Mouse (Mus musculus) cortical plate, adult 2 months (tissue): ENCODE data around the gene Scarf2. TPM values are rescaled to one million over a fixed set of nuclear protein-coding genes. Genes with fewer than 3 reads are reported as not detected.

Source experiments
- H3K27ac ChIP-seq: fragments of 200-500 bp; 2 replicates; pipeline ENCODE4 v1.5.1; 2012; ENCODE audit warnings: low read length, control low read depth, inconsistent platforms; ENCODE audit not compliant: insufficient read depth
- H3K4me1 ChIP-seq: fragments of 200-500 bp; 2 replicates; pipeline ENCODE4 v1.6.1; 2011; ENCODE audit warnings: low read length; ENCODE audit not compliant: control insufficient read depth, insufficient read depth
- H3K4me3 ChIP-seq: fragments of 200-500 bp; 2 replicates; pipeline ENCODE4 v1.5.1; 2011; ENCODE audit warnings: mild to moderate bottlenecking, low read length, control low read depth; ENCODE audit not compliant: insufficient read depth
- CTCF ChIP-seq: fragments of 200-500 bp; IDR thresholded peaks from 2 replicates; pipeline ENCODE4 v1.5.1; 2011; ENCODE audit warnings: mild to moderate bottlenecking, control low read depth, low read length; ENCODE audit not compliant: insufficient read depth; ENCODE audit errors: extremely low read depth
- POLR2A ChIP-seq: fragments of 200-500 bp; IDR thresholded peaks from 2 replicates; pipeline ENCODE4 v1.6.1; 2011; ENCODE audit warnings: mild to moderate bottlenecking, low read length, control low read depth; ENCODE audit not compliant: insufficient read depth; ENCODE audit errors: extremely low read depth
- polyA plus RNA-seq: library from polyadenylated mRNA; depleted of rRNA; stranded (reverse); fragments of >200 nt; gene quantifications from 2 replicates; pipeline ENCODE4 v1.2.3, GENCODE M21; 2012

The Scarf2 gene
- polyA plus RNA-seq, 1 experiment, result 3.7 TPM

DNA sequence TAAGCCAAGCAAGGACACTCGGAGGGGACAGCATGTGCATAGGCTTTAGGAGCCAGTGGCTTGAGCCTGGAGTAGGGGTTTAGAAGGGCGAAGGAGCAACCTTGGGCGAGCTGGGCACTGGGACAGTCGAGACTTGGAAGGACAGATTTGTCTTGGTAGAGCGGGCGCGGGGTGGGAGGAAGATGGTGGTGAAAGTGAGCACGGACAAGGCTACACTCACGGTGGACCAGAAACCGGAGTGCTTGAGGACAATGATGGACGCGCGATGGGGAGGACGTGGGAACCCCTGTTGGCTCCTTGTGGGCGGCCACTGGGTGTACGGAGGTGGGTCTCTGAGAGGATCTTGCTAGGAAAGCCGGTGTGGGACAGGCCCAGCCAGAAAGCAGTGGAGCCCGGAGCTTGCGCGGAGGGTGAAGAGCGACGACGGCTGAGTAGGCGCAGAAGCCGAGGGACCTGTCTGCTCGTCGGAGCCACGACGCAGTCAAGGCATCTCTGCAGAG is 780 bp downstream of the Scarf2 start:
- Histone ChIP-seq H3K4me1 (0 out of 2 replicates have a peak, but pooled peaks cover 1% of the 10 kb centered on the region), H3K4me3 (no peak overlapping the region)
- no peak for TF ChIP-seq CTCF

GRCm38 (mm10) chr16:17798321-17799180 is 1.5 kb downstream of the Scarf2 start:
- TF ChIP-seq CTCF (no peak), POLR2A (no peak)
- Histone ChIP-seq H3K4me1 (0 out of 2 replicates have a peak, but pooled peaks cover 1% of the 10 kb centered on the region), H3K4me3 (no peak overlapping the region), H3K27ac (no peak overlapping the region)

More for the DNA sequence above, 780 bp downstream of the Scarf2 start:
- H3K27ac ChIP-seq, result no peak overlapping the region

- TF ChIP-seq POLR2A, result no peak
- TF ChIP-seq CTCF, result no peak
- H3K27ac ChIP-seq, result no peak overlapping the region
These were observed 2.5 kb downstream of the Scarf2 start for GRCm38 (mm10) chr16:17799584-17799983.

DNA sequence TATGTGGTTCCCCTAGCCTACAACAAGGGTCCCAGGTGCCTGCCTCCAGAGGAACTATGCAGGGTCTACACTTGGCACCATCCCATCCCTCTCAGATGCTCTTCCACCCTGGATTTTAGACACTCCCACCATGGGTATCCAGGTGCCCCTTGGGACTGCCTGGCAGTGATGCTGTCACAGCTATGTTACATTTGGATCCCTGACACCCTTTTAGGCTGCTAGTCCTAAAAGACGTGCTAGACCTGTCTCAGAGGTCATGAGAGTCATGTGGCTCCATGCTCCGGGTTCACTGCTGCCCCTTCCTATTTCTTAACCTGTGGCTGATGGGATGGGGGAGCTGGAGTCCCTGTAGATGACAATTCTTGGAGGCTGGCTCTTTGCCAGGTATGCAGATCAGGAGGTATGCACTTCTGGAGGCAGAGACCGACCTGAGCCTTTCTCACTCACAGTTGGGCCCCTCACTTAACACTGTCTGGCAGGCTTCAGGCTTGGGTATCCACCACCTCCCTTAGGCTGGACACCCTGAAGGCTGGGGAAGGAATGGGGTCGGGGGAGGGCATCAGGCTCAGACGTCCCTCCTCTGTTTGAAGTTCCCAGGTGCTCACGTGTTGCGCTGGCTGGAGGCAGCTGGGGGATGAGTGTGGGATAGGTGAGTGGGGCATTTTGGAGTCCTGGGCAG is 4.8 kb downstream of the Scarf2 start:
- Histone ChIP-seq H3K4me1 (0 out of 2 replicates have a peak, but pooled peaks cover 1% of the 10 kb centered on the region), H3K4me3 (no peak overlapping the region)
- no peak for TF ChIP-seq POLR2A

More at GRCm38 (mm10) chr16:17799584-17799983, 2.5 kb downstream of the Scarf2 start:
- H3K4me1 ChIP-seq, result 0 out of 2 replicates have a peak, but pooled peaks cover 1% of the 10 kb centered on the region
- H3K4me3 ChIP-seq, result no peak overlapping the region

GRCm38 (mm10) chr16:17802456-17802838 is 5.4 kb downstream of the Scarf2 start:
- Histone ChIP-seq H3K4me1 (0 out of 2 replicates have a peak, but pooled peaks cover 1% of the 10 kb centered on the region), H3K27ac (no peak overlapping the region), H3K4me3 (peak overlapping the region; percentile 11)
- TF ChIP-seq POLR2A (no peak), CTCF (no peak)

More for the DNA sequence above, 4.8 kb downstream of the Scarf2 start:
- no peak overlapping the region for H3K27ac ChIP-seq

DNA sequence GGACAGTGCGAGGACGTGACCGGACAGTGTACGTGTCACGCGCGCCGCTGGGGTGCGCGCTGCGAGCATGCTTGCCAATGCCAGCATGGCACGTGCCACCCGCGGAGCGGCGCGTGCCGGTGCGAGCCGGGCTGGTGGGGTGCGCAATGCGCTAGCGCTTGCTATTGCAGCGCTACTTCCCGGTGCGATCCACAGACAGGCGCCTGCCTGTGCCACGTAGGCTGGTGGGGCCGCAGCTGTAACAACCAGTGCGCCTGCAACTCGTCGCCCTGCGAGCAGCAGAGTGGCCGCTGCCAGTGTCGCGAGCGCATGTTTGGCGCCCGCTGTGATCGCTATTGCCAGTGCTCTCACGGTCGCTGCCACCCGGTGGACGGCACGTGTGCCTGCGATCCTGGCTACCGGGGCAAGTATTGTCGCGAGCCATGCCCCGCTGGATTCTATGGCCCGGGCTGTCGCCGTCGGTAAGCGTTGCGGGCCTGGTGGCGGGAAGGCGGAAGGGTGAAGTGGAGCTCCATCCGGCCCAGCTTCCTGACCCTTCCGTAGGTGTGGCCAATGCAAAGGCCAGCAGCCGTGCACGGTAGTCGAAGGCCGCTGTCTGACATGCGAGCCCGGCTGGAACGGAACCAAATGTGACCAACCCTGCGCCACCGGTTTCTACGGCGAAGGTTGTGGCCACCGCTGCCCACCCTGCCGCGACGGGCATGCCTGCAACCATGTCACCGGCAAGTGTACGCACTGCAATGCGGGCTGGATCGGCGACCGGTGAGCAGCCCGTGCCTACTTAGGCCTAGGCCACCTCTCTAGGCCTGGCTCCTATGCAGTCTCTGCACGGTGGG is 6.0 kb downstream of the Scarf2 start:
- Histone ChIP-seq H3K4me3 (peak overlapping the region; percentile 11), H3K4me1 (0 out of 2 replicates have a peak, but pooled peaks cover 1% of the 10 kb centered on the region), H3K27ac (no peak overlapping the region)
- TF ChIP-seq CTCF (no peak), POLR2A (no peak)

GRCm38 (mm10) chr16:17803675-17804448 is 6.8 kb downstream of the Scarf2 start:
- Histone ChIP-seq H3K27ac (no peak overlapping the region), H3K4me3 (no peak overlapping the region), H3K4me1 (0 out of 2 replicates have a peak, but pooled peaks cover 1% of the 10 kb centered on the region)
- no peak for TF ChIP-seq POLR2A
- no peak for TF ChIP-seq CTCF

- no peak overlapping the region for H3K4me3 ChIP-seq
- TF ChIP-seq POLR2A, result no peak
- TF ChIP-seq CTCF, result no peak
- H3K27ac ChIP-seq, result no peak overlapping the region
- H3K4me1 ChIP-seq, result 0 out of 2 replicates have a peak, but pooled peaks cover 1% of the 10 kb centered on the region
These were observed 7.4 kb downstream of the Scarf2 start for GRCm38 (mm10) chr16:17804449-17804912.
